Comparison of ENCODE assay signal across 9 mouse cellular contexts in genomic region chr6:6863160-6863870, GRCm38 (mm10). TPM values are rescaled to one million over a fixed set of nuclear protein-coding genes. Genes with fewer than 3 reads are reported as not detected.
DNase-seq lines count a peak whose midpoint lies in the region; ATAC-seq and TF ChIP-seq lines count a peak whose summit lies in the region.
"Had no signal": no experiment of that assay in that cellular context is flagged by ENCODE, and none has a peak within 500 bp of the region (broad histone marks: within the 10 kb centered on the region; RNA-seq: fewer than 3 reads in every experiment).

Dlx6 (plus strand) TSS chr6:6863334.

- no peak for DNase-seq in gastrocnemius, adult 2 months
- DNase-seq in gastrocnemius, postnatal 36 days = no peak
- DNase-seq in 3134 (ENCODE audit: extremely low read depth, insufficient read length, low spot score) = peak; percentile 49
- no peak for DNase-seq in embryonic facial prominence, embryonic 14.5 days (ENCODE audit: low spot score)
- DNase-seq in cerebellum, adult 9-10 months = no peak
- DNase-seq in layer of hippocampus, postnatal 25 days (ENCODE audit: extremely low spot score in 1 of 2, low spot score in 1 of 2) = no peak

- 0% methylated on average over 9 of the region's 52 CpGs for WGBS in embryonic facial prominence, embryonic 14.5 days
- WGBS in intestine, postnatal 0 days = 1% methylated on average over 50 of the region's 52 CpGs
- WGBS in midbrain, embryonic 15.5 days = 0% methylated on average over 36 of the region's 52 CpGs

- peak within 1 kb of the TSS; percentile 63 for H3K4me3 ChIP-seq in gastrocnemius, adult 2 months
- H3K4me3 ChIP-seq in embryonic facial prominence, embryonic 14.5 days (ENCODE audit: low read depth, low read length) = peak within 1 kb of the TSS; percentile 54
- H3K4me3 ChIP-seq in intestine, postnatal 0 days (ENCODE audit: low read depth, low read length) = peak within 1 kb of the TSS; percentile 38
- peak within 1 kb of the TSS; percentile 39 for H3K4me3 ChIP-seq in midbrain, embryonic 15.5 days

- H3K9ac ChIP-seq in embryonic facial prominence, embryonic 14.5 days (ENCODE audit: low read depth, low read length) = peak within 1 kb of the TSS; percentile 82
- no peak within 1 kb of the TSS; the same call in 1 of the 2 replicates for H3K9ac ChIP-seq in intestine, postnatal 0 days (ENCODE audit: low read depth, low read length)
- peak within 1 kb of the TSS; percentile 27; the same call in 1 of the 2 replicates for H3K9ac ChIP-seq in midbrain, embryonic 15.5 days

- H3K4me2 ChIP-seq in embryonic facial prominence, embryonic 14.5 days (ENCODE audit: low read depth, low read length) = peak within 1 kb of the TSS; percentile 72
- H3K4me2 ChIP-seq in intestine, postnatal 0 days (replicated peaks; ENCODE audit: low read depth) = peak within 1 kb of the TSS; percentile 70
- H3K4me2 ChIP-seq in midbrain, embryonic 15.5 days = peak within 1 kb of the TSS; percentile 55

- peak; percentile 28 for ATAC-seq in embryonic facial prominence, embryonic 14.5 days (ENCODE audit: low read depth)
- peak; percentile 59; the same call in 1 of the 2 replicates for ATAC-seq in intestine, postnatal 0 days
- peak; percentile 70 for ATAC-seq in midbrain, embryonic 15.5 days (replicated peaks)

- intact Hi-C loops in gastrocnemius, adult 2 months (cut with DNase I) = no loop called here
- intact Hi-C loops in gastrocnemius, postnatal 36 days (cut with DNase I) = no loop called here

- H3K4me1 ChIP-seq in embryonic facial prominence, embryonic 14.5 days (ENCODE audit: control insufficient read depth, insufficient read depth, low read length) = peaks cover 10% of the 10 kb centered on the region; the same call in 1 of the 2 replicates
- no peaks in the 10 kb centered on the region for H3K4me1 ChIP-seq in intestine, postnatal 0 days (replicated peaks; ENCODE audit: control insufficient read depth, insufficient read depth, low read length)
- peaks cover 25% of the 10 kb centered on the region for H3K4me1 ChIP-seq in midbrain, embryonic 15.5 days

- no peaks in the 10 kb centered on the region for H3K9me3 ChIP-seq in embryonic facial prominence, embryonic 14.5 days (ENCODE audit: control insufficient read depth, low read length)
- H3K9me3 ChIP-seq in intestine, postnatal 0 days (ENCODE audit: control insufficient read depth) = no peaks in the 10 kb centered on the region
- H3K9me3 ChIP-seq in midbrain, embryonic 15.5 days = no peaks in the 10 kb centered on the region
- H3K9me3 ChIP-seq: G1E had no signal

- TF ChIP-seq CTCF in gastrocnemius, adult 2 months (IDR thresholded peaks at IDR 0.05) = no peak
- TF ChIP-seq CTCF in intestine, postnatal 0 days (IDR thresholded peaks at IDR 0.05; ENCODE audit: low read depth) = no peak

- H3K36me3 ChIP-seq in embryonic facial prominence, embryonic 14.5 days (ENCODE audit: control insufficient read depth, insufficient read depth, low read length) = no peaks in the 10 kb centered on the region
- no peaks in the 10 kb centered on the region for H3K36me3 ChIP-seq in intestine, postnatal 0 days (ENCODE audit: control insufficient read depth, insufficient read depth)
- H3K36me3 ChIP-seq in midbrain, embryonic 15.5 days (replicated peaks) = no peaks in the 10 kb centered on the region
- H3K36me3 ChIP-seq: G1E had no signal

- no peak within 1 kb of the TSS for H3K27ac ChIP-seq in gastrocnemius, adult 2 months
- peak within 1 kb of the TSS; percentile 91 for H3K27ac ChIP-seq in embryonic facial prominence, embryonic 14.5 days (replicated peaks; ENCODE audit: low read depth, low read length)
- H3K27ac ChIP-seq in intestine, postnatal 0 days (ENCODE audit: low read depth, low read length) = no peak within 1 kb of the TSS
- H3K27ac ChIP-seq in midbrain, embryonic 15.5 days = peak within 1 kb of the TSS; percentile 66

- peaks cover 91% of the 10 kb centered on the region for H3K27me3 ChIP-seq in embryonic facial prominence, embryonic 14.5 days (replicated peaks; ENCODE audit: control insufficient read depth, insufficient read depth, low read length)
- H3K27me3 ChIP-seq in intestine, postnatal 0 days (replicated peaks; ENCODE audit: control insufficient read depth, insufficient read depth, low read length) = peaks cover 97% of the 10 kb centered on the region
- H3K27me3 ChIP-seq in midbrain, embryonic 15.5 days (replicated peaks) = peaks cover 72% of the 10 kb centered on the region

RNA-seq across cellular contexts. Expression of gene Dlx6, which starts in this region (rescaled TPM):
- not detected for total RNA-seq in gastrocnemius, adult 2 months (2021)
- total RNA-seq in gastrocnemius, postnatal 36 days (2021) = not detected
- 2.8 and 3.7 TPM in 2 replicates for polyA plus RNA-seq in embryonic facial prominence, embryonic 14.5 days (2014; fragmentation: Nextera tagmentation; extraction: Ambion mirVana)
- not detected in 2 replicates for polyA plus RNA-seq in intestine, postnatal 0 days (2015; fragmentation: Nextera tagmentation; extraction: Ambion mirVana)
- polyA plus RNA-seq in midbrain, embryonic 15.5 days (2015; fragmentation: Nextera tagmentation; extraction: Ambion mirVana) = 2.4 and 3.6 TPM in 2 replicates
- total RNA-seq in layer of hippocampus, postnatal 25 days (2021) = 1 to 10 TPM; 6.2 to 8.1 TPM
- polyA plus RNA-seq: G1E had no signal

Comparison
In these comparisons a context has a peak if more than half of its experiments do, and no peak if none do; other contexts are left out.
1. RNA of gene Dlx6 (total RNA-seq): 6.2 to 8.1 TPM in layer of hippocampus, postnatal 25 days; not detected in gastrocnemius, adult 2 months and not detected in gastrocnemius, postnatal 36 days; every median in the first group is over 4 times any median in the second.
2. Peak in ATAC-seq, H3K4me3 ChIP-seq and H3K4me2 ChIP-seq in intestine, postnatal 0 days; RNA of the gene not detected or under 1 TPM.
3. H3K27ac ChIP-seq: peak in embryonic facial prominence, embryonic 14.5 days (single experiment) and midbrain, embryonic 15.5 days (single experiment); none in gastrocnemius, adult 2 months (single experiment) and intestine, postnatal 0 days (single experiment).
4. Peak in every context shown above with its lines, with median percentiles within 50 percentile points of each other: H3K4me3 ChIP-seq, ATAC-seq and H3K4me2 ChIP-seq.